Comparison of ENCODE assay signal across 11 mouse cellular contexts in the genomic region with DNA sequence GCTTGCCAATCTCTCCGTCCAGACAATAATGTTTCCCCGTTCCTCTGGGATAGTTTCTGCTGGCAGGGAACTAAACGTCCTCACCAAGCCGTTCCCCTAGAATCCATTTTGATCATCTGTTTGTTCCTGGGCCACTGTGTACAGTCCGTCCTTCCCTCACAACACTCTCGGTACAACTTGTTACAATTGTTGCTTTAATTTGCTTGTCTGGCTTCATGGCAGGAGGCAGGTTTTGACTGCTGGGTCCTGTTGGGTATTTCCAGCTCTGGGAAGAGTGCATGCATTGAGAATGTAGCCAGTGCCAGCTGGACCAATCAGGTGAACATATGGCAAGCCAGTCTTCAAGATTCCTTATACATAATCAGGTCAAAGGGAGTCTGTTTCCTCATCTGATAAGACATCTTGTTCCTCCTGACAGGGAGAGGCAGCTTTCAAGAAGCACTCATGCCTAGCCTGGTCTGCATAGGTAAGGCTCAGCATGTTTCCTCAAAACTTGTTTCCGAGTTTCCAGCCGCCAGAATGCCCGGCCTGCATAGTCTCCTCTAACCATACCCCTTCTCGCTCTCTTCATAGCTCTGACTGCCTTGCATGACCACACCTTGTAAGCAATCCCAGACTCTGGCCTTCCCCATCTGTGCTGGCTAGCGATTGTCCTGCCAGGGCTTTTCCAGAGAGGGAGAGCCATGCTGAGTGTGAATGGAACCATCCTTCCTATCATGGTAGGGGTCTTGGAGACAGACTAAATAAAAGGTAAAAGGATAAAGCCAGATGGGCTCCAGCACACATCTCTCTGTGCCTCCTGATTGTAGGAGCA.
DNase-seq lines count a peak whose midpoint lies in the region; TF ChIP-seq lines count a peak whose summit lies in the region.
"Had no signal": no experiment of that assay in that cellular context is flagged by ENCODE, and none has a peak within 500 bp of the region (broad histone marks: within the 10 kb centered on the region; RNA-seq: fewer than 3 reads in every experiment).

No protein-coding gene starts in this region.

- no peak overlapping the region for H3K4me3 ChIP-seq in layer of hippocampus, adult 2 months
- H3K4me3 ChIP-seq: limb, embryonic 15.5 days; midbrain, embryonic 15.5 days had no signal

- peak; percentile 10 for DNase-seq in gastrocnemius, postnatal 25 days
- DNase-seq in gastrocnemius, postnatal 10 days = no peak
- peak; percentile 33 to 55 for DNase-seq in left cerebral cortex, postnatal 14 days (ENCODE audit: low spot score in 2 of 2)
- DNase-seq in left cerebral cortex, adult 11 months (ENCODE audit: low spot score) = no peak
- peak; percentile 52 to 65 for DNase-seq in cerebellum, adult 18-20 months
- peak in 1 of 2 experiments; percentile 24 for DNase-seq in layer of hippocampus, adult 2 months (ENCODE audit: low spot score in 2 of 2)
- no peak for DNase-seq in kidney, postnatal 25 days
- no peak for DNase-seq in spleen, postnatal 10 days (ENCODE audit: low spot score in 2 of 2)
- DNase-seq: kidney, postnatal 4 days had no signal

- peak overlapping the region; percentile 83 for H3K27ac ChIP-seq in layer of hippocampus, adult 2 months
- H3K27ac ChIP-seq: limb, embryonic 15.5 days; midbrain, embryonic 15.5 days had no signal

- no peak for TF ChIP-seq CTCF in layer of hippocampus, adult 2 months (conservative IDR thresholded peaks at IDR 0.05)

- intact Hi-C loops in left cerebral cortex, postnatal 14 days (cut with DNase I) = no loop called here

Comparison
In these comparisons a context has a peak if more than half of its experiments do, and no peak if none do; other contexts are left out.
1. DNase-seq: peak in gastrocnemius, postnatal 25 days (single experiment), left cerebral cortex, postnatal 14 days (2 of 2) and cerebellum, adult 18-20 months (2 of 2); none in gastrocnemius, postnatal 10 days (single experiment), left cerebral cortex, adult 11 months (single experiment), kidney, postnatal 25 days (0 of 2) and spleen, postnatal 10 days (0 of 2).